Mouse (Mus musculus) layer of hippocampus, adult 2 months (tissue): Measurements from ENCODE around the gene Vmn1r124. TPM values are rescaled to one million over a fixed set of nuclear protein-coding genes. Genes with fewer than 3 reads are reported as not detected.
"Not testable (repeated sequence)": the region's sequence is repeated elsewhere in the genome, so short reads cannot be mapped to it uniquely, and the experiment has no call there.

Experiments
- DNase-seq, 2 experiments: peaks; one replicate each; pipeline ENCODE4 v3.0.0; 2022; ENCODE audit warnings: low spot score in 2 of 2
- H3K27ac ChIP-seq: fragments of 200-600 bp; 2 replicates; pipeline ENCODE4 v1.8.1; 2022
- H3K4me3 ChIP-seq: fragments of 200-600 bp; 2 replicates; pipeline ENCODE4 v1.8.1; 2022; ENCODE audit warnings: mild to moderate bottlenecking
- long read RNA-seq, 2 experiments: library from polyadenylated mRNA; stranded (forward); transcript quantifications; one replicate each; pipeline ENCODE4 v2.0.0; 2021; ENCODE audit warnings: borderline mapping rate in 2 of 2
- total RNA-seq, 2 experiments: library from RNA; stranded (reverse); gene quantifications; 2 replicates each; pipeline ENCODE4 v1.2.3; 2021

Vmn1r124 gene
- not detected for total RNA-seq
- long read RNA-seq, experiment 1: 0 reads
- long read RNA-seq, experiment 2: 0 reads

DNA sequence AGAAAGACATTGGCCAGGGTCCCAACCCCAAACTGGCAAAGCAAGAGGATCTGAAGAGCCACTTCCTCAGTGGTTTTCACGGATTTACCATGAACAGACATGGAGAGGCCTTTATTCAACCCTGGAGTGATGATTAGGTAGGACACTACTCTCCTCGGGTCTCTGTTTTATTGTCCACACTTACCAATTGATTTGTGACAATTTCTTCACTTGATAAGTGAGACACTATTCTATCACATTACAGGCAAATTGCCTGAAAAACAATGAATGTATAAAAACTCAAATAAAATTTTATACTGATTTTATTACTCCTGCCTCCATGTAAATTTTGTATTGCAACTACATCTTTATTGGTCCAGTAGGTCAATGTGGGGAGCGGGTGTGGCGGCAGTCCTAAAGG lies at the start of gene Vmn1r124:
Gene Vmn1r124, minus strand, starts transcription at position 101 of the 400 bp plus-strand sequence.
- not testable (repeated sequence) for H3K27ac ChIP-seq, H3K4me3 ChIP-seq, DNase-seq

- not testable (repeated sequence) for H3K27ac ChIP-seq, DNase-seq, H3K4me3 ChIP-seq
These were observed 41.0 kb upstream of the Vmn1r124 start, which contains the start of gene Vmn1r126 for GRCm38 (mm10) chr7:21301367-21301766. Gene Vmn1r126, minus strand, starts transcription at chr7:21301467.

DNA sequence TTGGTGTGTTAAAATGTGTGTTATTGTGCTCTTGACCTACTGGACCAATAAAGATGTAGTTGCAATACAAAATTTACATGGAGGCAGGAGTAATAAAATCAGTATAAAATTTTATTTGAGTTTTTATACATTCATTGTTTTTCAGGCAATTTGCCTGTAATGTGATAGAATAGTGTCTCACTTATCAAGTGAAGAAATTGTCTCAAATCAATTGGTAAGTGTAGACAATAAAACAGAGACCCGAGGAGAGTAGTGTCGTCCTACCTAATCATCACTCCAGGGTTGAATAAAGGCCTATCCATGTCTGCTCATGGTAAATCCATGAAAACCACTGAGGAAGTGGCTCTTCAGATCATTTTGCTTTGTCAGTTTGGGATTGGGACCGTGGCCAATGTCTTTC lies 11.5 kb upstream of the Vmn1r124 start, which contains the start of gene Vmn1r125:
Gene Vmn1r125, plus strand, starts transcription at position 301 of the 400 bp plus-strand sequence.
- H3K27ac ChIP-seq, DNase-seq, H3K4me3 ChIP-seq: not testable (repeated sequence)

Other genes starting within 250 kb of the Vmn1r124 start
- gene Vmn1r119, start 248.2 kb downstream of the Vmn1r124 start, total RNA-seq: not detected
- not detected for gene Vmn1r120, start 206.8 kb downstream of the Vmn1r124 start, total RNA-seq
- gene Vmn1r121, start 162.1 kb downstream of the Vmn1r124 start, total RNA-seq: not detected
- gene Vmn1r122, start 126.5 kb downstream of the Vmn1r124 start, total RNA-seq: not detected
- gene Vmn1r123, start 98.4 kb downstream of the Vmn1r124 start, total RNA-seq: not detected
- not detected for gene Gm5157, start 70.2 kb downstream of the Vmn1r124 start, total RNA-seq
- gene Vmn1r125, start 11.6 kb upstream of the Vmn1r124 start, total RNA-seq: not detected
- not detected for gene Vmn1r126, start 40.9 kb upstream of the Vmn1r124 start, total RNA-seq
- not detected for gene Vmn1r127, start 59.2 kb upstream of the Vmn1r124 start, total RNA-seq
- gene Vmn1r128, start 88.8 kb upstream of the Vmn1r124 start, total RNA-seq: not detected
- gene Vmn1r129, start 100.7 kb upstream of the Vmn1r124 start, total RNA-seq: not detected
- gene Gm6882, start 172.1 kb upstream of the Vmn1r124 start, total RNA-seq: not detected